Mouse (Mus musculus): ENCODE results near the gene Itfg2. TPM values are rescaled to one million over a fixed set of nuclear protein-coding genes. Genes with fewer than 3 reads are reported as not detected.
"Not testable (repeated sequence)": the region's sequence is repeated elsewhere in the genome, so short reads cannot be mapped to it uniquely, and the experiment has no call there.

Gene Itfg2
- polyA plus RNA-seq, 1 experiment from 2014 or later: 9.4 TPM

- no peaks in the 10 kb centered on the region for H3K36me3 ChIP-seq (ENCODE audit: control insufficient read depth, insufficient read depth)
- TF ChIP-seq CTCF (IDR thresholded peaks at IDR 0.05; ENCODE audit: low read depth): no peak
- no peak overlapping the region for H3K9ac ChIP-seq (ENCODE audit: low read depth, low read length)
- no peak for ATAC-seq
- no peaks in the 10 kb centered on the region for H3K27me3 ChIP-seq (replicated peaks; ENCODE audit: control insufficient read depth, insufficient read depth, low read length)
- H3K9me3 ChIP-seq (ENCODE audit: control insufficient read depth): no peaks in the 10 kb centered on the region
- no peak overlapping the region for H3K4me2 ChIP-seq (replicated peaks; ENCODE audit: low read depth)
- 75% methylated on average over 7 of the region's 7 CpGs for WGBS
- H3K27ac ChIP-seq (ENCODE audit: low read depth, low read length): no peak overlapping the region
- no peak overlapping the region for H3K4me3 ChIP-seq (ENCODE audit: low read depth, low read length)
- no peaks in the 10 kb centered on the region for H3K4me1 ChIP-seq (replicated peaks; ENCODE audit: control insufficient read depth, insufficient read depth, low read length)
Observed at GRCm38 (mm10) chr6:128383752-128384151, 41.0 kb downstream of the Itfg2 start.

- Histone ChIP-seq H3K36me3 (ENCODE audit: control insufficient read depth, insufficient read depth) (no peaks in the 10 kb centered on the region), H3K4me1 (replicated peaks; ENCODE audit: control insufficient read depth, insufficient read depth, low read length) (no peaks in the 10 kb centered on the region), H3K4me3 (ENCODE audit: low read depth, low read length) (no peak overlapping the region), H3K9ac (ENCODE audit: low read depth, low read length) (no peak overlapping the region), H3K27ac (ENCODE audit: low read depth, low read length) (no peak overlapping the region), H3K27me3 (replicated peaks; ENCODE audit: control insufficient read depth, insufficient read depth, low read length) (no peaks in the 10 kb centered on the region), H3K9me3 (ENCODE audit: control insufficient read depth) (no peaks in the 10 kb centered on the region), H3K4me2 (replicated peaks; ENCODE audit: low read depth) (no peak overlapping the region)
- WGBS: 54% methylated on average over 3 of the region's 3 CpGs
- TF ChIP-seq CTCF (IDR thresholded peaks at IDR 0.05; ENCODE audit: low read depth): no peak
- no peak for ATAC-seq
Observed at GRCm38 (mm10) chr6:128381254-128381653, 43.5 kb downstream of the Itfg2 start.

GRCm38 (mm10) chr6:128380594-128381167 lies 44.0 kb downstream of the Itfg2 start:
- H3K27me3 ChIP-seq (replicated peaks; ENCODE audit: control insufficient read depth, insufficient read depth, low read length); ATAC-seq; H3K4me2 ChIP-seq (replicated peaks; ENCODE audit: low read depth); H3K9me3 ChIP-seq (ENCODE audit: control insufficient read depth); H3K4me1 ChIP-seq (replicated peaks; ENCODE audit: control insufficient read depth, insufficient read depth, low read length); H3K4me3 ChIP-seq (ENCODE audit: low read depth, low read length); H3K9ac ChIP-seq (ENCODE audit: low read depth, low read length); H3K27ac ChIP-seq (ENCODE audit: low read depth, low read length); H3K36me3 ChIP-seq (ENCODE audit: control insufficient read depth, insufficient read depth): not testable (repeated sequence)
- peak; percentile 63 for TF ChIP-seq CTCF (IDR thresholded peaks at IDR 0.05; ENCODE audit: low read depth)
- WGBS: 57% methylated on average over 1 of the region's 1 CpGs

- H3K4me3 ChIP-seq (ENCODE audit: low read depth, low read length): no peak overlapping the region
- H3K27me3 ChIP-seq (replicated peaks; ENCODE audit: control insufficient read depth, insufficient read depth, low read length): no peaks in the 10 kb centered on the region
- no peak overlapping the region for H3K4me2 ChIP-seq (replicated peaks; ENCODE audit: low read depth)
- no peak overlapping the region for H3K9ac ChIP-seq (ENCODE audit: low read depth, low read length)
- no peak overlapping the region for H3K27ac ChIP-seq (ENCODE audit: low read depth, low read length)
- no peaks in the 10 kb centered on the region for H3K9me3 ChIP-seq (ENCODE audit: control insufficient read depth)
- H3K4me1 ChIP-seq (replicated peaks; ENCODE audit: control insufficient read depth, insufficient read depth, low read length): no peaks in the 10 kb centered on the region
- TF ChIP-seq CTCF (IDR thresholded peaks at IDR 0.05; ENCODE audit: low read depth): no peak
- no peaks in the 10 kb centered on the region for H3K36me3 ChIP-seq (ENCODE audit: control insufficient read depth, insufficient read depth)
- 77% methylated on average over 16 of the region's 16 CpGs for WGBS
- no peak for ATAC-seq
Observed at GRCm38 (mm10) chr6:128379636-128380035, 45.1 kb downstream of the Itfg2 start.

GRCm38 (mm10) chr6:128376371-128377085 lies 48.2 kb downstream of the Itfg2 start:
- no peak for ATAC-seq
- TF ChIP-seq CTCF (IDR thresholded peaks at IDR 0.05; ENCODE audit: low read depth): no peak
- Histone ChIP-seq H3K27me3 (replicated peaks; ENCODE audit: control insufficient read depth, insufficient read depth, low read length) (no peaks in the 10 kb centered on the region), H3K27ac (ENCODE audit: low read depth, low read length) (no peak overlapping the region), H3K9ac (ENCODE audit: low read depth, low read length) (no peak overlapping the region), H3K4me3 (ENCODE audit: low read depth, low read length) (no peak overlapping the region), H3K9me3 (ENCODE audit: control insufficient read depth) (no peaks in the 10 kb centered on the region), H3K4me2 (replicated peaks; ENCODE audit: low read depth) (no peak overlapping the region), H3K36me3 (ENCODE audit: control insufficient read depth, insufficient read depth) (peaks cover 28% of the 10 kb centered on the region), H3K4me1 (replicated peaks; ENCODE audit: control insufficient read depth, insufficient read depth, low read length) (no peaks in the 10 kb centered on the region)
- WGBS: 92% methylated on average over 17 of the region's 17 CpGs

GRCm38 (mm10) chr6:128375192-128375591 lies 49.5 kb downstream of the Itfg2 start, which contains the start of the genes Tex52 and Gm44596:
Gene Tex52, plus strand, starts transcription at chr6:128375456.
Gene Gm44596, plus strand, starts transcription at chr6:128375503.
- ATAC-seq: no peak
- 56% methylated on average over 6 of the region's 6 CpGs for WGBS

More at GRCm38 (mm10) chr6:128375192-128375591, 49.5 kb downstream of the Itfg2 start, which contains the start of the genes Tex52 and Gm44596:
- H3K9me3 ChIP-seq (ENCODE audit: control insufficient read depth): no peaks in the 10 kb centered on the region
- no peak for TF ChIP-seq CTCF (IDR thresholded peaks at IDR 0.05; ENCODE audit: low read depth)
- H3K36me3 ChIP-seq (ENCODE audit: control insufficient read depth, insufficient read depth): peaks cover 41% of the 10 kb centered on the region
- H3K4me3 ChIP-seq (ENCODE audit: low read depth, low read length): no peak within 1 kb of the TSS
- H3K9ac ChIP-seq (ENCODE audit: low read depth, low read length): no peak within 1 kb of the TSS
- H3K4me2 ChIP-seq (replicated peaks; ENCODE audit: low read depth): no peak within 1 kb of the TSS
- H3K4me1 ChIP-seq (replicated peaks; ENCODE audit: control insufficient read depth, insufficient read depth, low read length): no peaks in the 10 kb centered on the region
- H3K27ac ChIP-seq (ENCODE audit: low read depth, low read length): no peak within 1 kb of the TSS
- no peaks in the 10 kb centered on the region for H3K27me3 ChIP-seq (replicated peaks; ENCODE audit: control insufficient read depth, insufficient read depth, low read length)

Data from intestine, postnatal 0 days (tissue).